Mouse (Mus musculus) liver, embryonic 16.5 days (tissue): ENCODE measurements around the gene Kcnip1. TPM values are rescaled to one million over a fixed set of nuclear protein-coding genes. Genes with fewer than 3 reads are reported as not detected.

Experiments
- ATAC-seq: fragments of 200-750 bp; cut with Nextera tagmentation; 2 replicates; pipeline ENCODE4 v1.8.0; 2017; ENCODE audit warnings: low read depth, mild to moderate bottlenecking, moderate number of reproducible peaks, moderate library complexity
- H3K27ac ChIP-seq: fragments of 300-500 bp; sonication (generic); 2 replicates; pipeline ENCODE4 v1.5.1; 2014; ENCODE audit warnings: mild to moderate bottlenecking, low read length
- H3K27me3 ChIP-seq: fragments of 300-500 bp; sonication (generic); 2 replicates; pipeline ENCODE4 v1.6.1; 2014; ENCODE audit warnings: low read depth, low read length, mixed read lengths; ENCODE audit not compliant: control insufficient read depth, insufficient read depth
- H3K36me3 ChIP-seq: fragments of 300-500 bp; sonication (generic); 2 replicates; pipeline ENCODE4 v1.6.1; 2014; ENCODE audit warnings: mild to moderate bottlenecking; ENCODE audit not compliant: control insufficient read depth, insufficient read depth
- H3K4me1 ChIP-seq: fragments of 300-500 bp; sonication (generic); 2 replicates; pipeline ENCODE4 v1.6.1; 2014; ENCODE audit warnings: low read depth, low read length, mixed read lengths; ENCODE audit not compliant: control insufficient read depth
- H3K4me2 ChIP-seq: fragments of 300-500 bp; sonication (generic); 2 replicates; pipeline ENCODE4 v1.6.1; 2014; ENCODE audit warnings: low read depth, low read length, mixed read lengths
- H3K4me3 ChIP-seq: fragments of 300-500 bp; sonication (generic); 2 replicates; pipeline ENCODE4 v1.5.1; 2014; ENCODE audit warnings: low read depth, mild to moderate bottlenecking, low read length
- H3K9ac ChIP-seq: fragments of 300-500 bp; sonication (generic); 2 replicates; pipeline ENCODE4 v1.6.1; 2014; ENCODE audit warnings: low read depth, low read length
- H3K9me3 ChIP-seq: fragments of 300-500 bp; sonication (generic); replicated peaks from 2 replicates; pipeline ENCODE4 v1.6.1; 2016; ENCODE audit warnings: low read length; ENCODE audit not compliant: control insufficient read depth
- WGBS: fragments of 180-500 bp; shearing (Covaris S2); extraction: QIAGEN DNeasy Blood & Tissue Kit; methylation state at CpG from one replicate; pipeline ENCODE4 v1.1.7; 2014; ENCODE audit not compliant: insufficient replicate concordance; 5-methylcytosine and 5-hydroxymethylcytosine counted together
- polyA plus RNA-seq: library from polyadenylated mRNA; unstranded; fragments of >200 nt; fragmentation: Nextera tagmentation; extraction: Ambion mirVana; gene quantifications from 2 replicates; pipeline ENCODE4 v1.2.1, GENCODE M21; 2015

The Kcnip1 gene
- polyA plus RNA-seq, 1 experiment from 2014 or later, result 0.35 TPM

GRCm38 (mm10) chr11:33766976-33767938, 225.7 kb downstream of the Kcnip1 start:
- no peak overlapping the region for H3K27ac ChIP-seq
- no peak overlapping the region for H3K4me3 ChIP-seq
- H3K9me3 ChIP-seq, result no peaks in the 10 kb centered on the region
- no peaks in the 10 kb centered on the region for H3K4me1 ChIP-seq
- no peaks in the 10 kb centered on the region for H3K27me3 ChIP-seq
- no peak for ATAC-seq
- WGBS, result 40% methylated on average over 9 of the region's 9 CpGs
- H3K36me3 ChIP-seq, result no peaks in the 10 kb centered on the region
- no peak overlapping the region for H3K4me2 ChIP-seq
- H3K9ac ChIP-seq, result no peak overlapping the region

DNA sequence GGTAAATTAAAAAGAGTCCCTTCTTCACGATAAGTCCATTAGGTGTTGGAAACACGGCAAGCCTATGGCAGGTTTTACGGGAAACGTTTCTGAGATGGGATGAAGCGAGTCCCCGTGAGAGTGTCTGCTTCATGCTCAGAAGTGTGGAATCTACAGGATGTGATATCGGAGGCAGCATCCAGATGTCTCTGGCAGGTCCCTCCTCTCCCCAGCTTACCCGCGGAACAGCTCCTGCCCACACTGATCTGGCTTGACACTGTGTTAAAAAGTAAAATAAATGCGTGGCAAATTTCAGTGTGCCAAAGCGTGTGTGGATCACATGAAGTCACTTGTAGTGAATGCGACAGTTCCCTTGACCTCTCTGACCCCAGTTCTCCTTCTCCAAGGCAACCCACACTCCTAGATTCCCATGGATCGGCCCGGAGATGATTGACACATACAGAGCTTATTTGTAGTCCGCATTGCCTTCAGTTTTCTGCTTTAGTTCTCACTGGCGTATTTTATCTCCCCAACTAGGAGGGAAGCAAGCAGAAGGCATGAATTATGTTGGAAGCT, 231.7 kb downstream of the Kcnip1 start:
- H3K9ac ChIP-seq, result no peak overlapping the region
- no peaks in the 10 kb centered on the region for H3K9me3 ChIP-seq
- H3K4me3 ChIP-seq, result no peak overlapping the region
- WGBS, result 69% methylated on average over 16 of the region's 16 CpGs
- no peak overlapping the region for H3K27ac ChIP-seq
- no peak for ATAC-seq
- no peaks in the 10 kb centered on the region for H3K27me3 ChIP-seq
- H3K4me2 ChIP-seq, result no peak overlapping the region
- H3K36me3 ChIP-seq, result no peaks in the 10 kb centered on the region
- H3K4me1 ChIP-seq, result no peaks in the 10 kb centered on the region

DNA sequence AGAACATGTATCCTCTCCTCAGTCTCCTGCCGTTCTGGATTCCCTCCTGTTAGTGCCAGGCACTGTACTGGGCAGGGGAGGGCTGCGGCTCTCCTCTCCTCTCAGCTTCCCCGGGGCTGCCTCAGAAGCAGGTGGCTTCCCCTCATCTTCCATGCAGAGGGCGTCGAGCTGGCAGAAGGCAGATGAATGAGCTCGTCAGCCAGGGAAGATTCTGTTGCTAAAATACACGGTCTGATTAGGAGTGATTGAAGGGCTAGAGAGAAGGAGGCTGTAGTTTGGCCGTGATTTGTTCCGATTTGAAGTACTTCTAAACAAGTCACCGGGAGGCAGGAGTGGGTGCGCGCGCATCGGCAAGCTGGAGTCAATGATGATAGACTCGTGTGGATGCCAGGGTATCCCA, 236.3 kb downstream of the Kcnip1 start:
- Histone ChIP-seq H3K27ac (no peak overlapping the region), H3K9me3 (no peaks in the 10 kb centered on the region), H3K36me3 (no peaks in the 10 kb centered on the region), H3K4me1 (no peaks in the 10 kb centered on the region), H3K4me3 (no peak overlapping the region), H3K27me3 (no peaks in the 10 kb centered on the region), H3K9ac (no peak overlapping the region), H3K4me2 (no peak overlapping the region)
- ATAC-seq, result no peak
- 70% methylated on average over 15 of the region's 15 CpGs for WGBS

DNA sequence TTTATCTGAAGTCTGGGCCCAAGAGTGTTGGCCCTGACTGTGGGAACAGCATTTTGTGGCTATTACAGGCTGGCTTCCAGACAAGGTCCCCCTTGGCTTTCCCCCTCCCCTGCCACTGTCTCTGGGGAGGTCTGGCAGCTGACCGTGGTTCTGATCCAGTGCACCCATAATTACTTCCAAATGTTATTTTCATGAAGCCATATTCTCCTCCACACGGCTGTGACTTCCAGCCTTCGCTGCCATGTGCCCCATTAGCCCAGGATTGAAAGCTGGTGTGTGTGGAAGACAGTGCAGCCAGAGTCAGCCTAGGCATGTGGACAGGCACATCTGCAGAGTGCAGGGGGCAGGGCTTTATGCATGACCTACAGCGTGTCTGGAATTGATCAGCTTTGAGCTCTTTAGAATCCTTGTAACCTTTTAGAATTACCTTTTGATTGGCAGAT, 240.5 kb downstream of the Kcnip1 start:
- no peak for ATAC-seq
- 57% methylated on average over 4 of the region's 4 CpGs for WGBS
- H3K27ac ChIP-seq, result no peak overlapping the region

GRCm38 (mm10) chr11:33751503-33751902, 241.4 kb downstream of the Kcnip1 start:
- ATAC-seq, result no peak
- WGBS, result 64% methylated on average over 6 of the region's 6 CpGs
- Histone ChIP-seq H3K9ac (no peak overlapping the region), H3K9me3 (no peaks in the 10 kb centered on the region), H3K27me3 (no peaks in the 10 kb centered on the region), H3K4me1 (no peaks in the 10 kb centered on the region), H3K4me3 (no peak overlapping the region), H3K4me2 (no peak overlapping the region), H3K27ac (no peak overlapping the region), H3K36me3 (no peaks in the 10 kb centered on the region)

More for the DNA sequence above, 240.5 kb downstream of the Kcnip1 start:
- H3K4me3 ChIP-seq, result no peak overlapping the region
- no peaks in the 10 kb centered on the region for H3K36me3 ChIP-seq
- H3K4me2 ChIP-seq, result no peak overlapping the region
- H3K27me3 ChIP-seq, result no peaks in the 10 kb centered on the region
- H3K9me3 ChIP-seq, result no peaks in the 10 kb centered on the region
- H3K4me1 ChIP-seq, result no peaks in the 10 kb centered on the region
- no peak overlapping the region for H3K9ac ChIP-seq

- Histone ChIP-seq H3K4me2 (no peak overlapping the region), H3K27me3 (no peaks in the 10 kb centered on the region), H3K4me1 (no peaks in the 10 kb centered on the region), H3K9ac (no peak overlapping the region), H3K27ac (no peak overlapping the region), H3K36me3 (no peaks in the 10 kb centered on the region), H3K9me3 (no peaks in the 10 kb centered on the region), H3K4me3 (no peak overlapping the region)
- 64% methylated on average over 4 of the region's 4 CpGs for WGBS
- no peak for ATAC-seq
Measured at GRCm38 (mm10) chr11:33749979-33750378, 243.0 kb downstream of the Kcnip1 start.

DNA sequence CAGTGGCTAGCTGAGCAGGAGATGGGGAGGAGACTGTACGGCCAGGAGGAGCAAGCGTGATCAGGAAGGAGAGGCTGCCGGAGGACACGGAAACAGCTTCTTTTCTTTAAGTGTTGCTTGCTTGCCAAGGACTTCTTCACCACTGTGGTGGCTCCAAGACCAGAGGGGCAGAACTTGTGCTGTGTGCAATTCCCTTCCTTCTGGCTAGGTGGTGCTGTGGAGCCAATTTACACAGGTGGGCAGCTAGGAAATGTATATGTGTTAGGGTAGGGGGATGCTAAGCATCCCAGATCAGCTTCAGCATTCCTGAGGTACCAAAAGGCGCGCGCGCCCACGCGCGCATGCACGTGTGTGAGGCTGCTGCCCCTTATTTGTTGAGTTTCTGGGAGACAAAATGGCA, 243.5 kb downstream of the Kcnip1 start:
- H3K9me3 ChIP-seq, result no peaks in the 10 kb centered on the region
- H3K4me2 ChIP-seq, result no peak overlapping the region
- ATAC-seq, result no peak
- WGBS, result 85% methylated on average over 12 of the region's 12 CpGs
- no peaks in the 10 kb centered on the region for H3K36me3 ChIP-seq
- no peaks in the 10 kb centered on the region for H3K27me3 ChIP-seq
- no peak overlapping the region for H3K9ac ChIP-seq
- H3K27ac ChIP-seq, result no peak overlapping the region
- H3K4me3 ChIP-seq, result no peak overlapping the region
- no peaks in the 10 kb centered on the region for H3K4me1 ChIP-seq

DNA sequence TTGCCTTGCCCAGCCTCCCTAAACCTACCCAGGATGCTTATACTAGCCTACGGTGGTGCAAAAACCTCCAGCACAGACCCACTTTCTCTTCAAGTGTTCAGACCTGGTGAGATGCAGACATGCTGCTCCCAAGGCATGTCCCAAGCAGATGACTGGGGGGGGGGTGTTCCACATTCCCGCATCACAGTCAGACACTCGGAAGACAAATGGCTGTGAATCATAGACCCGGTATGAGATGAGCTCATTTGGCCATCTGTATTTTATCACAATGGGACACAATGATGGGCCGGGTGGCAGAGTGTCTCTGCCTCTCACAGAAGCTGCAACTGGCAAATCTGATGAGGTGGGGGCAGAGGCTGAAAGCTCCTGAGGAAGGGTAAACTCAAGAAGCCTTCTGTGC, 244.2 kb downstream of the Kcnip1 start:
- H3K36me3 ChIP-seq, result no peaks in the 10 kb centered on the region
- H3K4me1 ChIP-seq, result no peaks in the 10 kb centered on the region
- no peak overlapping the region for H3K4me3 ChIP-seq
- 71% methylated on average over 5 of the region's 5 CpGs for WGBS
- no peaks in the 10 kb centered on the region for H3K27me3 ChIP-seq
- no peak for ATAC-seq
- no peaks in the 10 kb centered on the region for H3K9me3 ChIP-seq
- no peak overlapping the region for H3K4me2 ChIP-seq
- H3K9ac ChIP-seq, result no peak overlapping the region
- no peak overlapping the region for H3K27ac ChIP-seq

- H3K9ac ChIP-seq, result no peak overlapping the region
- H3K36me3 ChIP-seq, result no peaks in the 10 kb centered on the region
- no peak overlapping the region for H3K4me2 ChIP-seq
- H3K27ac ChIP-seq, result no peak overlapping the region
- ATAC-seq, result no peak
- WGBS, result 48% methylated on average over 5 of the region's 5 CpGs
- H3K9me3 ChIP-seq, result no peaks in the 10 kb centered on the region
- no peak overlapping the region for H3K4me3 ChIP-seq
- H3K4me1 ChIP-seq, result no peaks in the 10 kb centered on the region
- no peaks in the 10 kb centered on the region for H3K27me3 ChIP-seq
Measured at GRCm38 (mm10) chr11:33747402-33747955, 245.5 kb downstream of the Kcnip1 start.
